Mouse (Mus musculus): ENCODE measurements around the gene Kcnmb4. TPM values are rescaled to one million over a fixed set of nuclear protein-coding genes. Genes with fewer than 3 reads are reported as not detected.

Kcnmb4 gene
- 1 to 10 TPM; 8.0 to 8.7 TPM for total RNA-seq (2021)
- long read RNA-seq, experiment 1, partial matches to known transcripts = 0 of 7 reads
- long read RNA-seq, experiment 1, other reads (novel, unspliced or antisense) = 3 of 7 reads
- long read RNA-seq, experiment 2, transcript Kcnmb4-201 (3 exons, 1,367 nt) = major isoform, 12 of 16 reads
- long read RNA-seq, experiment 2, partial matches to known transcripts = 0 of 16 reads
- long read RNA-seq, experiment 2, other reads (novel, unspliced or antisense) = 4 of 16 reads

DNA sequence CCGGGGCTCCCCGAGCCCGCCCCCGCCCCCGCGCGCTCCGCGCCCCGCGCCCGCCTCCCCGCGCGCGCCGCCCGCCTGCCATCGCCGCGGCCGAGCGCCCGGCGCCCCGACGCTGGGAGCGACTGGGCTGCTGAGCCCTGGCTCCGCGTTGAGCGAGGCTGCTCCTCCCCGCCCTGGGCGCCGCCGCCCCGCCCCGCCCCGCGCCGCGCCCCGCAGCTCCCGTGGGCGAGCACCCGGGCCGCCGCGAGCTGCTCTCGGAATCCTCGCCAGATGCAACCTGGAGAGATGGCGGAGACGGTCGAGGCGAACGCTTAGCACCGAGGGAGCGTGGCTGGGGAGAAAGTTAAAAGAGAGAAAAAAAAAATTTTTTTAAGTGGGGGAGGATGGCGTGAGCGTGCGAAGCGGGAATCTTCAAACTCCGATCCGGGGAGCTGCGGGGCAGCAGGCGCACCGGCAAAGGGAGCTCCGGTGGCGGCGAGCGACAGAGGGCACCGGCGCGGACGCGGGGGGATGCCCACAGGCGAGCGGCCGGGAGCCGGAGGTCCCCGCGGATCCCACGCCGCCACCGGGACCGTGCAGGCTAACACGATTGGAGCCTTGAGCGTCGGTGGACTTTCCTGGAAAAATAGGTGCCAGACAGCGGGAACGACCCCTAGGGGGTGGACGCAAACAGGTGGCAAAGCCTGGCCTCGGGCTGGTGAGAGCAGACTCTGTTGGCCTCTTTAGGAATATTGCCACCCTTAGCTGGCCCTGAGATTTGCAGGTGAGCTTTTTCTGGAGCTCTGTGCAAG is at the start of gene Kcnmb4:
Gene Kcnmb4 (minus strand): TSS at position 120 of the 791 bp plus-strand sequence.
- peak in 1 of 2 experiments; percentile 23 for DNase-seq (ENCODE audit: low spot score in 2 of 2)

DNA sequence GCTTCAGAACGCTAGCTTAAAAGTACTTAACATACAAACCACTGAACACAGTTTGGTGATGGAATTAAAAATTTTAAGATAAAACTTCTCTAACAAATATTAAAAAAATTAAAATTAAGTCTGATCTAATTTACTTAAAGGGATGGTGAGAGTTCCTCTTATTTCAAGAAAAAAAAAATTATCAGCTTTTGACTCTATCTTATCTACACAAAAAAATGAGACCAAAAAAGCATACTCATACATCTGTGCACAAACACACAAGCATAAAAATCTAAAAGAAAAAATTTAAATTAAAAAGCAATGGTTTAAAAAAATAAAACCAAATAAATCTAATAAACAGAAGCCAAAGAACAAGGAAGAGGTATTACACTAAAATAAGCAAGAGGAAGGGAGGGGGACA is 45.9 kb upstream of the Kcnmb4 start:
- no peak for DNase-seq (ENCODE audit: low spot score in 2 of 2)

GRCm38 (mm10) chr10:116515590-116515989 is 41.9 kb upstream of the Kcnmb4 start:
- DNase-seq (ENCODE audit: low spot score in 2 of 2) = no peak

GRCm38 (mm10) chr10:116515158-116515557 is 41.5 kb upstream of the Kcnmb4 start:
- DNase-seq (ENCODE audit: low spot score in 2 of 2) = no peak

DNA sequence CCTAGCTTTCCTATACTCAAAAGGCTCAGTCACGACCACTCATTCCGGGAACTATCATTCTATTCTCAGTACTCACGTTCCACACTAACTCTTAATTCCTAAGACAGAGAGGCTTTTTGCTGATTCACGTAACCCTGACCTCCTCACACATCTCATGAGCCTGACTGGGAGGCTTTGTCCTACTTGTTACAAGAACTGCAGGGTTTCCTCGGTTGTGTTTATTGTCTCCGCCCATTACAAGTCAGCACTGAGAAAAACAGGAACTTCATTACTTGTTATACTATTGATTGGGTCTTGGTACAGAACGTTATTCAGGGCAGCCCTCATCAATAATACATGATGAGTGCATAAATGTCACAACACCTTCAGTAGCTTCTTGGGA is 39.6 kb upstream of the Kcnmb4 start:
- no peak for DNase-seq (ENCODE audit: low spot score in 2 of 2)

DNA sequence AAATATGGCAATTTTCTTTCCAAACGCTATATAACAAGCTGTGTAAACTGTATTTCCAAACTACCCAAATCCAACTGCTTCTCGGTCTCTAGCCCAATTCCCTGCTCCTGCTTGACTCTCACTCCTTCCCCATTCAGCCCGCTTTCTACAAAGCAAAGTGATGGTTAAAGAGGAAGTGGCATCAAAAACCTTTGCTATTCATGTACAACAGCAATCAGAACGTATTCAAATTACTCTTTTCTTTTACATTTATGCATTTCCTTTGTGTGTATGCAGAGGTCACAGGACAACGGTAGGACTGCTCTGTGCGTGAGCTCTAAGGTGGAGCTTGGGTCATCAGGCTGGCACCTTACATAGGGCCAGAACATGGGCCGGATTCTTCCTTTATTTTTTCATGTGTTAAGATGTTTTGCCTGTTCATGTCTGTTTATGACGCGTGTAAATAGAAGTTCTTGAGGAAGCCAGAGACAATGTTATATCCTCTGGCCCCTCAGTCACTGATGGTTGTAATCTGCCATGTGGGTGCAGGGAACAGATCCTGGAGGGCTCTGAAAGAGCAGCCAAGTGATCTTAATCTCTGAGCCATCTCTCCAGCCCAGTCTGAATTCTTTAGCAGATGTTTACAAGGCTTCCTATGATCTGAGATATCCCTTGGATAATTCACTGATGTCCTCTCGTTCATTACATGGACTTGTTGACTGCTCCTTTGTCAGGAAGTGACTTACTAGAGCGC is 39.0 kb upstream of the Kcnmb4 start:
- no peak for DNase-seq (ENCODE audit: low spot score in 2 of 2)

- no peak for DNase-seq (ENCODE audit: low spot score in 2 of 2)
These were observed 31.8 kb upstream of the Kcnmb4 start for GRCm38 (mm10) chr10:116505303-116506014.

DNA sequence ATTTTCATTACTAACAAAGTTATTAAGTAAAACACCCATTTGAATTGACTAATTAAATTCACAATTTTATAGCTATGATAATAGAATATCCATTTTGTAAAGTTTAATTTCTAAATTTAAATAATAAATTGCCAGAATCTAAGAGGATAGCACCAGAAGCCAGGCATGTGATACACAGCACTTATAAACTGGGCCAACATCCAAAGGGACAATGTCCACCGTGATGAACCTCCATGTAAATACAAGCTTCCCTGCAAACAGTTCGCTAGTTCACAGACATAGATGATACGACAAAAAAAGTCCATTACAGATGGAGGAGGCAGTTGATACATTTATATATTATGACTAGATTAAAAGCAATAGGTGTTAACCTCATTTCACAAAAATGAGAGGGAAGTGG is 19.1 kb upstream of the Kcnmb4 start:
- no peak for DNase-seq (ENCODE audit: low spot score in 2 of 2)

- DNase-seq (ENCODE audit: low spot score in 2 of 2) = no peak
These were observed 13.4 kb upstream of the Kcnmb4 start for GRCm38 (mm10) chr10:116486895-116487747.

DNA sequence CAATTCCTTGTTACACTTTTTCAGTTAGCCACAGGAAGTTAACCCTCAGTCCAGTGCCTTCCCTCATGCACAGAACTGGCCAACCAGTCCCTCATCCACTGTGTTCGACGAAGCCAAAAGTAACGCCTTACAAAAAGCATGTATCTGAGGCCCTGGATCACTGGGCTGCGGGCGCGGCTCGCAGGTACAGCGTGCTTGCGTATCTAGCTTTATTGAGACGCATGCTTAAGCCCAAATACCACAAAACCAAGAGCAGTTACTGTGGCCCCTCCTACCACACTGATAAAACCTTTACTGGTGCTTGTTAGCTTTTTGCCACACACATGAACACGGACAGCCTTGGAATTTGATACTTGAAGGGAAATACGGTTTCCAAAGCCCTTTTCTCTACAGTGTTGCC is 8.2 kb upstream of the Kcnmb4 start:
- DNase-seq (ENCODE audit: low spot score in 2 of 2) = no peak

DNA sequence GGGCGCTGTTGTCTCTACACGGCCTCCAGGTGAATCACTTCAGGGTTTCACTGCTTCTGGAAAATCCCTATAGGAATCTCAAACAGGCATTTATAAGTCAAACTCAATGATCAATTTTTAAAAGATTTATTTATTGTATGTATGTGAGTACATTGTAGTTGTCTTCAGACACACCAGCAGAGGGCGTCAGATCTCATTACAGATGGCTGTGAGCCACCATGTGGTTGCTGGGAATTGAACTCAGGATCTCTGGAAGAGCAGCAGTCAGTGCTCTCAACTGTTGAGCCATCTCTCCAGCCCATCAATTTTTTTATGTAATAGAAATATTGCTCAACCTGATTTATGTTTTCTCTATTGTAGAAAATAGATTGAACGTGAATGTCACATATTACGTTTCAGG is 7.3 kb upstream of the Kcnmb4 start:
- DNase-seq (ENCODE audit: low spot score in 2 of 2) = no peak

GRCm38 (mm10) chr10:116476559-116476958 is 2.9 kb upstream of the Kcnmb4 start:
- no peak for DNase-seq (ENCODE audit: low spot score in 2 of 2)

DNA sequence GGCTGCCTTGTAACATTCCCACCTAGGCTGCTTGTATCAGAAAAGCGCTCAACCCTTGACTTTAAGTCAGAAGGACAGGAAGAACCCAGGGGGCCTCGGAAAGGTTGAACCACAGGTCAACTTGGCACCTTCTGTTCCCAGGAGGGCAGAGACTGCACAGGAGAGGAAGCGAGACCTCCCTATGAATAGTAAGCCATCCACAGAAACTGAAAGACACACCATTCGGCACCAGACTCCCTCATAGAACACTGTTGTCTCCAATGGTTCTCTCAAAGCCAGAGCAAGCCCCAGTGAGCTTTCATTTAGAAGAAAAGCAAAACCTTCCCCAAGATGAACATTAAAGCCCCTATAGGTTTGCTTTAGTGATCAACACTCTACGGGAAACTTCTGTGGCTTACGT is 2.0 kb upstream of the Kcnmb4 start:
- no peak for DNase-seq (ENCODE audit: low spot score in 2 of 2)

DNA sequence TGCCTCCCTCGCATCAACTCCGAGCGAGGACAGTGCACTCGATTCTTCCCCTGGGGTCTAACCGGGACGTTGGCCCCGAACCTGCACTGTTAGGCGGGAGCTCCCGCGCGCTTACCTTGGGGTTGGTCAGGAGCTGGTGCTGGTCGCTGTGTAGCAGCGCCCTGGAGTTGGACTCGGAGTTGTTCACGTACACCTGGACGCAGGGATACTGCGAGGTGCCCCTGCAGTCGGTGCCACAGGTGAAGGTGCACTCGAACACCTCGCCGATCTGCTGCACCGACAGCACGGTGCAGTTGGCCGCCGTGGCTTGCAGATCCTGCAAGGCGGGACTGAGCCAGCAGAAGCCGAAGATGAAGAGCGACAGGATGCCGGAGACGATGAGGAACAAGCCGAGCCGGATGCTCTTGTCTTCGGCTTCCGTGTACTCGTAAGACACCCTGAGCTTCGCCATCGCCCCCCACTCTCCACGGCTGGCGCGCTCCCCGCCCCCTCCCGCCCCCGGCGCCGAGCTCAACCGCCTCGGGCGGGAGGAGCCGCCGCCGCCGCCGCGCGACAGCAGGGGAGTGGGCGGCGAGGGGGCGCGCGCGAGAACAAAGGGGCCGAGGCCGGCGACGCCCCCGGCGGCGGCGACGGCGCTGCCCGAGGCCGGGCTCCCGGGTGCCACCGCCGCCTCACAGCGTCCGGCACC is 463 bp downstream of the Kcnmb4 start:
- no peak for DNase-seq (ENCODE audit: low spot score in 2 of 2)

DNA sequence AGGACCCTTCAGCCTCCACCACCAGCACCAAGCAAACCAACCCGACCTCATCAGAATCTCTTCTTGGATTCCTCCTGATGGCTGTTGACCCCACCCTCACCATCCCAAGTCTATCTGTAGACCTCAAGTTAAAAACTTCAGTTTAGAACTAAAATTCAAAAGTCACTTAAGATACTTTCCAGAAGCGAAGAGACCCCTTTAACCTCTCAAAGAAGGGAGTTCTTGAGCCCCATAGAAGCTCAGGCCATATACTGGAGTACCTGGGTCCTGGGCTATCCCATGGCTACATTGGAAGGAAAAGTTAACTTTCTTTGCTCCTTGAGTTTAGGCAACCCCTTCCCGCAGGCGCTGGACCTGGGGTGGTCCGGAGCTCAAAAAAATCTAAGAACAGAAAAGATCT is 1.1 kb downstream of the Kcnmb4 start:
- no peak for DNase-seq (ENCODE audit: low spot score in 2 of 2)

GRCm38 (mm10) chr10:116470306-116470925 is 3.3 kb downstream of the Kcnmb4 start:
- no peak for DNase-seq (ENCODE audit: low spot score in 2 of 2)

DNA sequence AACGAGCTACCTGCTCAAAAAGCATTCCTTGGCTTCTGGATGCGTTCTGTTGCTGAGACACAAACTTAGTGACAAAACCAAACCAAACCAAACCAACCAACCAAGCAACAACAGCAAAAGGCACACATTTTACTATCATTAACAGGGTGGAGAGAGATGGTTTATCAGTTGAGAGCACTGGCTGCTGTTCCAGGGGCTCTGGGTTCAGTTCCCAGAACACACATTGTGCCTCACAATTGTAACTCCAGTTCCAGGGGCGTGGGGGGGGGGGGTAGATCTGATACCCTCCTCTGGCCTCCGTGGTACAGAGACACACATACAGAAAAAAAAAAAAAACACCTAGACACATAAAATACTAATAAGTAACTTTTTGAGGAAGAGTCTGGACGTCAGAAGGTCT is 5.6 kb downstream of the Kcnmb4 start:
- DNase-seq (ENCODE audit: low spot score in 2 of 2) = no peak

- no peak for DNase-seq (ENCODE audit: low spot score in 2 of 2)
These were observed 9.8 kb downstream of the Kcnmb4 start for GRCm38 (mm10) chr10:116463753-116464345.

GRCm38 (mm10) chr10:116461443-116461842 is 12.2 kb downstream of the Kcnmb4 start:
- DNase-seq (ENCODE audit: low spot score in 2 of 2) = no peak

All from adrenal gland, postnatal 4 days (tissue).